In genomic region chr4:62780837-62781236, GRCm38 (mm10) we compare ENCODE assay signal across 8 mouse cellular contexts.
DNase-seq lines count a peak whose midpoint lies in the region; ATAC-seq and TF ChIP-seq lines count a peak whose summit lies in the region.

No protein-coding gene starts in this region.

- H3K4me2 ChIP-seq in hindbrain, embryonic 11.5 days (replicated peaks; ENCODE audit: low read depth, low read length): peak overlapping the region; percentile 49

- no peaks in the 10 kb centered on the region for H3K9me3 ChIP-seq in E14TG2a.4 (ENCODE audit: low read length)
- H3K9me3 ChIP-seq in hindbrain, embryonic 11.5 days (ENCODE audit: control insufficient read depth, low read length): no peaks in the 10 kb centered on the region
- no peaks in the 10 kb centered on the region for H3K9me3 ChIP-seq in midbrain, embryonic 10.5 days (replicated peaks)

- peak overlapping the region; percentile 51 for H3K4me3 ChIP-seq in E14TG2a.4 (replicated peaks; ENCODE audit: low read length)
- peak overlapping the region; percentile 34 for H3K4me3 ChIP-seq in hindbrain, embryonic 11.5 days (ENCODE audit: low read depth, low read length)
- H3K4me3 ChIP-seq in midbrain, embryonic 10.5 days: peak overlapping the region; percentile 57

- intact Hi-C loops in left cerebral cortex, postnatal 4 days (cut with DNase I): loop anchor here (5.0 to 10.0 kb wide), 2 partner anchors 184 to 336 kb away; partner anchors contain the start of gene Zfp618

- 47% methylated on average over 11 of the region's 11 CpGs for WGBS in hindbrain, embryonic 11.5 days
- 49% methylated on average over 11 of the region's 11 CpGs for WGBS in midbrain, embryonic 10.5 days

- H3K9ac ChIP-seq in hindbrain, embryonic 11.5 days (ENCODE audit: low read depth, low read length): 0 out of 2 replicates have a peak overlapping the region, but pooled peaks have one; percentile 25

- H3K36me3 ChIP-seq in E14TG2a.4 (ENCODE audit: insufficient read depth, low read length): no peaks in the 10 kb centered on the region
- H3K36me3 ChIP-seq in hindbrain, embryonic 11.5 days (ENCODE audit: control insufficient read depth, insufficient read depth, low read length): no peaks in the 10 kb centered on the region
- H3K36me3 ChIP-seq in midbrain, embryonic 10.5 days: no peaks in the 10 kb centered on the region

- peaks cover 56% of the 10 kb centered on the region for H3K27me3 ChIP-seq in E14TG2a.4 (ENCODE audit: insufficient read depth, low read length)
- no peaks in the 10 kb centered on the region for H3K27me3 ChIP-seq in hindbrain, embryonic 11.5 days (ENCODE audit: control insufficient read depth, insufficient read depth, low read length)
- H3K27me3 ChIP-seq in midbrain, embryonic 10.5 days (ENCODE audit: low read depth, poor library complexity, severe bottlenecking): peaks cover 24% of the 10 kb centered on the region

- no peak for DNase-seq in frontal cortex, postnatal 36 days (ENCODE audit: low spot score in 2 of 2)
- no peak for DNase-seq in hindbrain, embryonic 11.5 days (ENCODE audit: low spot score)
- no peak for DNase-seq in midbrain, embryonic 10.5 days (ENCODE audit: low spot score)
- DNase-seq in spleen, postnatal 10 days (ENCODE audit: low spot score in 2 of 2): no peak
- no peak for DNase-seq in left cerebral cortex, postnatal 4 days
- no peak for DNase-seq in right cerebral cortex, postnatal 10 days (ENCODE audit: low spot score in 2 of 2)

- no peak overlapping the region for H3K27ac ChIP-seq in hindbrain, embryonic 11.5 days (ENCODE audit: low read depth, low read length)
- peak overlapping the region; percentile 59; the same call in 1 of the 2 replicates for H3K27ac ChIP-seq in midbrain, embryonic 10.5 days (replicated peaks)

- H3K4me1 ChIP-seq in E14TG2a.4 (replicated peaks; ENCODE audit: low read depth, low read length): peaks cover 13% of the 10 kb centered on the region
- H3K4me1 ChIP-seq in hindbrain, embryonic 11.5 days (replicated peaks; ENCODE audit: control insufficient read depth, insufficient read depth, low read length): no peaks in the 10 kb centered on the region
- H3K4me1 ChIP-seq in midbrain, embryonic 10.5 days: peaks cover 9% of the 10 kb centered on the region

- no peak for TF ChIP-seq CTCF in E14TG2a.4 (conservative IDR thresholded peaks at IDR 0.05; ENCODE audit: low read length)

- ATAC-seq in frontal cortex, adult (ENCODE audit: low TSS enrichment): peak; percentile 56
- peak; percentile 58 for ATAC-seq in hindbrain, embryonic 11.5 days (ENCODE audit: low FRiP score)
